Mouse (Mus musculus) B cell, adult (primary cell): ENCODE measurements around the gene Daam1. TPM values are rescaled to one million over a fixed set of nuclear protein-coding genes. Genes with fewer than 3 reads are reported as not detected.

Experiments
- total RNA-seq: library from RNA; stranded (reverse); gene quantifications from 4 replicates; pipeline ENCODE4 v1.2.4, GENCODE M21; 2023; ENCODE audit not compliant: inconsistent age

The Daam1 gene
- 3.0 to 3.7 TPM (median 3.2 TPM) in 4 replicates for total RNA-seq

GRCm38 (mm10) chr12:71830607-71831257 lies at the start of gene Daam1:
Daam1 (plus strand) TSS chr12:71831078.

Other genes starting within 250 kb of the Daam1 start
- 0.15 to 0.32 TPM in 2 of 4 replicates, not detected in the others for gene Gpr135, start 240.0 kb downstream of the Daam1 start, total RNA-seq